Mouse (Mus musculus) cerebellum, adult 2 months (tissue): Measurements from ENCODE around the gene Plekha5.
"Not testable (repeated sequence)": the region's sequence is repeated elsewhere in the genome, so short reads cannot be mapped to it uniquely, and the experiment has no call there.

Experiments
- CTCF ChIP-seq: fragments of 200-500 bp; IDR thresholded peaks from 2 replicates; pipeline ENCODE4 v1.5.1; 2011; ENCODE audit warnings: low read depth, mild to moderate bottlenecking, control low read depth, low read length, moderate library complexity, borderline replicate concordance; ENCODE audit not compliant: insufficient read depth
- POLR2A ChIP-seq: fragments of 200-500 bp; IDR thresholded peaks from 2 replicates; pipeline ENCODE4 v1.6.1; 2011; ENCODE audit warnings: low read length, control low read depth, borderline replicate concordance; ENCODE audit not compliant: insufficient read depth

DNA sequence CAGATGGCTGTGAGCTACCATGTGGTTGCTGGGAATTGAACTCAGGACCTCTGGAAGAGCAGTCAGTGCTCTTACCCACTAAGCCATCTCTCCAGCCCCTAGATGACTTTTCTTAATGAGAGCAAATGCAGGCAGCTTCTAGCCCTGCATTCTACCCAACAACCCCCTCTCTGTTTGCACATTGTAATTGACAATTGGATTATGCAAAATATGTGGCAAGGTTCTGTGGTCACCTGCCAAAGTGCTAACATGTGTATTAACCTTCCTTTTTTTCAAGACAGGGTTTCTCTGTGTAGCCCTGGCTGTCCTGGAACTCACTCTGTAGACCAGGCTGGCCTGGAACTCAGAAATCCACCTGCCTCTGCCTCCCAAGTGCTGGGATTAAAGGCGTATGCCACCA lies 109.0 kb downstream of the Plekha5 start:
- not testable (repeated sequence) for TF ChIP-seq CTCF, POLR2A
